Mouse (Mus musculus) liver, embryonic 11.5 days (tissue): ENCODE data around the gene Atp6v1fnb. TPM values are rescaled to one million over a fixed set of nuclear protein-coding genes. Genes with fewer than 3 reads are reported as not detected.

Experiments used
- ATAC-seq: fragments of 200-750 bp; cut with Nextera tagmentation; replicated peaks from 2 replicates; pipeline ENCODE4 v1.8.0; 2017; ENCODE audit warnings: moderate number of reproducible peaks, mild to moderate bottlenecking, moderate TSS enrichment, moderate library complexity; ENCODE audit not compliant: low FRiP score
- DNase-seq: peaks from one replicate; pipeline ENCODE4 v3.0.0-alpha.2; 2017; ENCODE audit warnings: low spot score
- H3K27ac ChIP-seq: fragments of 300-500 bp; sonication (generic); 2 replicates; pipeline ENCODE4 v1.5.1; 2014; ENCODE audit warnings: mild to moderate bottlenecking, low read depth, low read length, control low read depth
- H3K27me3 ChIP-seq: fragments of 300-500 bp; sonication (generic); replicated peaks from 2 replicates; pipeline ENCODE4 v1.6.1; 2014; ENCODE audit warnings: low read length, mixed read lengths; ENCODE audit not compliant: control insufficient read depth, insufficient read depth
- H3K36me3 ChIP-seq: fragments of 300-500 bp; sonication (generic); 2 replicates; pipeline ENCODE4 v1.6.1; 2014; ENCODE audit warnings: mild to moderate bottlenecking, low read length, moderate library complexity, mixed read lengths; ENCODE audit not compliant: control insufficient read depth, insufficient read depth
- H3K4me1 ChIP-seq: fragments of 300-500 bp; sonication (generic); replicated peaks from 2 replicates; pipeline ENCODE4 v1.6.1; 2014; ENCODE audit warnings: low read length, mixed read lengths; ENCODE audit not compliant: control insufficient read depth, insufficient read depth
- H3K4me2 ChIP-seq: fragments of 300-500 bp; sonication (generic); 2 replicates; pipeline ENCODE4 v1.6.1; 2014; ENCODE audit warnings: mild to moderate bottlenecking, control low read depth, moderate library complexity
- H3K4me3 ChIP-seq: fragments of 300-500 bp; sonication (generic); 2 replicates; pipeline ENCODE4 v1.5.1; 2014; ENCODE audit warnings: low read depth, low read length, control low read depth
- H3K9ac ChIP-seq: fragments of 300-500 bp; sonication (generic); 2 replicates; pipeline ENCODE4 v1.6.1; 2014; ENCODE audit warnings: low read depth, low read length, control low read depth
- H3K9me3 ChIP-seq: fragments of 300-500 bp; sonication (generic); 2 replicates; pipeline ENCODE4 v1.6.1; 2016; ENCODE audit warnings: low read length, inconsistent platforms, mixed read lengths; ENCODE audit not compliant: control insufficient read depth
- WGBS: fragments of 180-500 bp; shearing (Covaris S2); extraction: QIAGEN DNeasy Blood & Tissue Kit; methylation state at CpG from one replicate; pipeline ENCODE4 v1.1.7; 2014; 5-methylcytosine and 5-hydroxymethylcytosine counted together
- polyA plus RNA-seq: library from polyadenylated mRNA; unstranded; fragments of >200 nt; fragmentation: Nextera tagmentation; extraction: Ambion mirVana; gene quantifications from 2 replicates; pipeline ENCODE4 v1.2.1, GENCODE M21; 2014

Atp6v1fnb gene
- polyA plus RNA-seq, result 0.34 and 0.55 TPM in 2 replicates

GRCm38 (mm10) chr6:29471137-29471536, at the start of gene Atp6v1fnb:
Gene Atp6v1fnb (plus strand): TSS chr6:29471437.
- ATAC-seq (no peak), DNase-seq (no peak)
- no peak within 1 kb of the TSS for H3K4me2 ChIP-seq
- H3K4me1 ChIP-seq, result peaks cover 10% of the 10 kb centered on the region; the same call in 1 of the 2 replicates
- H3K9me3 ChIP-seq, result no peaks in the 10 kb centered on the region
- H3K36me3 ChIP-seq, result peaks cover 16% of the 10 kb centered on the region; the same call in 1 of the 2 replicates
- H3K4me3 ChIP-seq, result no peak within 1 kb of the TSS
- H3K27me3 ChIP-seq, result no peaks in the 10 kb centered on the region; the same call in 1 of the 2 replicates
- no peak within 1 kb of the TSS for H3K27ac ChIP-seq
- H3K9ac ChIP-seq, result no peak within 1 kb of the TSS
- WGBS, result 90% methylated on average over 4 of the region's 4 CpGs

- no peak for DNase-seq
- H3K4me1 ChIP-seq, result no peaks in the 10 kb centered on the region
- 87% methylated on average over 8 of the region's 8 CpGs for WGBS
Observed at GRCm38 (mm10) chr6:29425118-29425517, 46.1 kb upstream of the Atp6v1fnb start.

DNA sequence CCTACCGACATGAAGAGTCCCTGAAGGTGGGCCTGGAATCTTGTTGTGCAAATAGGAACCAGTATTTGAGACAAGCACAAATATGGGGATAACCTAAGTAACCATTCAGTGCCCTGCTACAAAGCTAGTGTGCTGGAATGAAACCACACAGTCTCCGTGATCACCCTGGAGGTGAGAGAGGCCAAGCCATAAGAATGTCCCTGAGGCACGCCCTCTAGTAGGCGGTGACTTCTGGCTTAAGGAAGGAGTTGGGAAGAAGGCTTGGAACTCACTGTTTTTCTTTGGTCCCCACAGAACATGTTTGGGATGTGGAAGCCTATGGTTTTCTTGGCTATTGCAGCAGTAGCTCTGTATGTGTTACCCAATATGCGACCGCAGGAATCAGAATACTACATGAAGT, 44.9 kb upstream of the Atp6v1fnb start:
- Histone ChIP-seq H3K27ac (no peak overlapping the region), H3K4me3 (no peak overlapping the region), H3K36me3 (no peaks in the 10 kb centered on the region), H3K4me2 (no peak overlapping the region), H3K4me1 (no peaks in the 10 kb centered on the region), H3K9ac (no peak overlapping the region), H3K9me3 (no peaks in the 10 kb centered on the region), H3K27me3 (peaks cover 5% of the 10 kb centered on the region)
- 70% methylated on average over 6 of the region's 6 CpGs for WGBS
- DNase-seq (no peak), ATAC-seq (no peak)

More at GRCm38 (mm10) chr6:29425118-29425517, 46.1 kb upstream of the Atp6v1fnb start:
- H3K36me3 ChIP-seq, result no peaks in the 10 kb centered on the region
- H3K9me3 ChIP-seq, result no peaks in the 10 kb centered on the region
- no peak overlapping the region for H3K27ac ChIP-seq
- H3K9ac ChIP-seq, result no peak overlapping the region
- H3K27me3 ChIP-seq, result no peaks in the 10 kb centered on the region
- H3K4me3 ChIP-seq, result no peak overlapping the region
- ATAC-seq, result no peak
- no peak overlapping the region for H3K4me2 ChIP-seq

DNA sequence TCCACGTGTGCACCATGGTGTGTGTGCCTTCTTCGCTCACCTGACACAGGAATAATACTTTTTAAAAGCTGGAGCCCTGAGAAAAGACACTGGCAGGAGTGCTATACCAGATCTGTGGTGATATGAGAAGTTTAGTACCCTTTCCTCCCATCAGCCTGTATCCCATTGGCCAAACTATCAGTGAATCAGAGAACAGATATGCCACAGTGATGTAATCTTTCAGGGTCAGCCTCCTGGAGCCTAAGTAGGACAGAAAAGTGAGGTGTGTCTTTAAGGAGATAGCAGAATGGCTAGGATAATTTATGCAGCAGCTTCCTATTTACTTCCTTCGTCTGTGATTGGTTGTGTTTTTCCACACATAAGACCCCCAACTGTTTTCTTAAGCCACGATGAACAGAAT, 43.1 kb upstream of the Atp6v1fnb start:
- ATAC-seq (no peak), DNase-seq (no peak)
- Histone ChIP-seq H3K9ac (no peak overlapping the region), H3K4me1 (peaks cover 3% of the 10 kb centered on the region), H3K9me3 (no peaks in the 10 kb centered on the region), H3K27me3 (peaks cover 23% of the 10 kb centered on the region), H3K4me3 (no peak overlapping the region), H3K27ac (no peak overlapping the region), H3K36me3 (no peaks in the 10 kb centered on the region), H3K4me2 (no peak overlapping the region)
- 58% methylated on average over 4 of the region's 4 CpGs for WGBS

DNA sequence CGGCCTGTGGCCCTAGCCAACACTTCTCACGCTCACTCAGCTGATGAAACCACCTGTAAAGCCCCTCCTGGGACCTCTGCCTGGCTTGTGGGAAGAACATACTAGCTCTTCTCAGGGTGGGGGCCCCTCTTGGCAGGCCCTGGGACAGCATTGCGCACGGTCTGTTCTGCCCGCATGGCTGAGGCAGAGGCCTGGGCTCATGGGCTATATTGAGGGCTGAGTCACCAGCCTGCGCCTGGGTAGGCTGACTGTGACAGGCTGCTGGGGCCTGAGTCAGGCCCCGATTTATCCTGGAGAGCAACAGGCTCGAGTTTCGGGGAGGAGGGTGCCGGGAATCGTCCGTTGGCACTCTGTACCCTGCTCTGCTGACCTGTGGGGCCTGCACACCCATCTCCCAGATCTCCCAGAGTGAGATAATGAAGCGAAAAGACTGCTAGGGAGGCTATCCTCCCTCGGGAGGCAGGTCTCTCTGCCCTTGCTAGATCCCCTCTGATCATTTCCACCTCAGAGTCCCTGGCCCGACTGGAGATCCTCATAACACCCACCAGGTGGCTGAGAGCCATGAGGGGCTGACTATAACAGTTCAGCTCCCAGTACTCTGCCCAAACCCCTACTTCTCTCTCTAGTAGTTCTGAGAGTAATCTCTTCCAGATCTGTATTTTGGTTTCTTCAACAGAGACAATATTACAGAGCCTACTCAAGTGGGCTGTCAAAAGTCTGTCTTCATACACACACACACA, 40.4 kb upstream of the Atp6v1fnb start:
- H3K27ac ChIP-seq, result no peak overlapping the region
- H3K9ac ChIP-seq, result no peak overlapping the region

GRCm38 (mm10) chr6:29431473-29431872, 39.8 kb upstream of the Atp6v1fnb start:
- no peak overlapping the region for H3K27ac ChIP-seq
- H3K27me3 ChIP-seq, result peaks cover 49% of the 10 kb centered on the region
- no peak overlapping the region for H3K9ac ChIP-seq
- H3K9me3 ChIP-seq, result no peaks in the 10 kb centered on the region
- H3K4me3 ChIP-seq, result no peak overlapping the region
- DNase-seq, result no peak
- no peak for ATAC-seq
- WGBS, result 30% methylated on average over 5 of the region's 5 CpGs
- no peaks in the 10 kb centered on the region for H3K36me3 ChIP-seq
- H3K4me2 ChIP-seq, result no peak overlapping the region
- peaks cover 13% of the 10 kb centered on the region for H3K4me1 ChIP-seq

More for the DNA sequence above, 40.4 kb upstream of the Atp6v1fnb start:
- Histone ChIP-seq H3K4me2 (no peak overlapping the region), H3K4me3 (no peak overlapping the region), H3K4me1 (peaks cover 13% of the 10 kb centered on the region), H3K36me3 (no peaks in the 10 kb centered on the region), H3K27me3 (peaks cover 46% of the 10 kb centered on the region), H3K9me3 (no peaks in the 10 kb centered on the region)
- 49% methylated on average over 15 of the region's 15 CpGs for WGBS
- ATAC-seq (no peak), DNase-seq (no peak)

- Histone ChIP-seq H3K9ac (no peak overlapping the region), H3K36me3 (no peaks in the 10 kb centered on the region), H3K27ac (no peak overlapping the region), H3K4me3 (no peak overlapping the region), H3K27me3 (peaks cover 53% of the 10 kb centered on the region), H3K9me3 (no peaks in the 10 kb centered on the region), H3K4me1 (peaks cover 13% of the 10 kb centered on the region), H3K4me2 (no peak overlapping the region)
- no peak for ATAC-seq
- DNase-seq, result no peak
- WGBS, result 65% methylated on average over 3 of the region's 3 CpGs
Observed at GRCm38 (mm10) chr6:29432156-29432555, 39.1 kb upstream of the Atp6v1fnb start.

- peak overlapping the region; percentile 70 for H3K4me2 ChIP-seq
- peaks cover 55% of the 10 kb centered on the region for H3K27me3 ChIP-seq
- H3K27ac ChIP-seq, result no peak overlapping the region
- no peak overlapping the region for H3K9ac ChIP-seq
- H3K4me1 ChIP-seq, result peaks cover 13% of the 10 kb centered on the region
- no peaks in the 10 kb centered on the region for H3K36me3 ChIP-seq
- ATAC-seq, result no peak
- H3K9me3 ChIP-seq, result no peaks in the 10 kb centered on the region
- H3K4me3 ChIP-seq, result peak overlapping the region; percentile 51
- DNase-seq, result no peak
Observed at GRCm38 (mm10) chr6:29432676-29433037, 38.6 kb upstream of the Atp6v1fnb start.
